Mouse (Mus musculus) spleen, adult 2 months (tissue): Measurements from ENCODE around the gene Pfdn4.

Experiments used
- CTCF ChIP-seq: fragments of 200-500 bp; IDR thresholded peaks from 2 replicates; pipeline ENCODE4 v1.5.1; 2011; ENCODE audit warnings: mild to moderate bottlenecking, inconsistent platforms; ENCODE audit not compliant: insufficient read depth, insufficient read length, insufficient replicate concordance; ENCODE audit errors: extremely low read depth
- POLR2A ChIP-seq: fragments of 200-500 bp; IDR thresholded peaks from 2 replicates; pipeline ENCODE4 v1.6.1; 2011; ENCODE audit warnings: low read depth, low read length, inconsistent platforms

DNA sequence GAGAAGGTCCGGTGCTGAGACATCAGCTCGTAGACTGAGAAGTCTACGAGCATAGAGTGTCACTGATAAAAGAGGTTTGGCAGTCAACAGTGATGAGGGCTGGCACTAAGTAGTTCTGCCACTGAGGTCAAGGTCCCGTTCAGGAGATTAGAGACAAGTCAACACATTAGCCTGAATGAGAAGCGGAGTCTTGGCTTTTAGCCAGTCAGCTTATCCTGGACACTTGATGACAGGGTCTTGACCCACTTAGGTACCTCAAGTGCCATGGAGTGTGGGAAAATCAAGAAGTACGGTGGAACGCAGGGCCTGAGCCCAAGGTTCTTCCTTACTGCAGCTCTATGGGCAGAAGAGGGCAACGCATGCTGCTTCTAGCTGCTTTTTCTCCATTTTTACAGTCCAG is 19.6 kb upstream of the Pfdn4 start:
- TF ChIP-seq CTCF, result no peak
- TF ChIP-seq POLR2A, result no peak
